Mouse (Mus musculus): ENCODE data around the gene Dhrs4. TPM values are rescaled to one million over a fixed set of nuclear protein-coding genes. Genes with fewer than 3 reads are reported as not detected.

Dhrs4 gene
- polyA plus RNA-seq, 1 experiment from 2014 or later = 92.1 TPM

DNA sequence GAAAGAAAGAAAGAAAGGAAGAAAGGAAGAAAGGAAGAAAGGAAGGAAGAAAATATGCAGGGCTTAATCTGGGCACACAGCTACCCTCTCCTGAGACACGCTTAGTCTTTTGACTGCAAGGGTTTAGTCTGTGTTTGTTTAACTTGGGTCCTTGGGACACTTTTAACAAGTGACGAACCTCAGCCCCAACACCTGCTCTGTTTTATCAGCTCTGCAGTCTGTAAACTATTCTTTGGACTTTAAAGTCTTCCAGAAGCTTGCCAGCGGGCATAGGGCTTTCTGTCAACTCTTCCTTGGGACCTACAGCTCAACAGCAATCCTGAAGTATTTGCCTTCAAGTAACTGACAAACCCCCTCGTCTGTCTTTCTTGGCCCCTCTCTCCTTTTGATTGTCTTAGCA, 16.8 kb upstream of the Dhrs4 start:
- Histone ChIP-seq H3K27ac (no peak overlapping the region), H3K4me2 (replicated peaks) (no peak overlapping the region), H3K4me1 (0 out of 2 replicates have a peak, but pooled peaks cover 2% of the 10 kb centered on the region), H3K4me3 (no peak overlapping the region), H3K27me3 (no peaks in the 10 kb centered on the region), H3K36me3 (no peaks in the 10 kb centered on the region), H3K9ac (no peak overlapping the region), H3K9me3 (no peaks in the 10 kb centered on the region)
- WGBS = 55% methylated on average over 4 of the region's 4 CpGs
- no peak for ATAC-seq (ENCODE audit: insufficient number of reproducible peaks, insufficient read depth, low FRiP score, low TSS enrichment)

GRCm38 (mm10) chr14:55466481-55466880, 12.1 kb upstream of the Dhrs4 start:
- no peaks in the 10 kb centered on the region for H3K36me3 ChIP-seq
- no peak overlapping the region for H3K4me3 ChIP-seq
- H3K9ac ChIP-seq = no peak overlapping the region
- no peaks in the 10 kb centered on the region for H3K9me3 ChIP-seq
- peaks cover 15% of the 10 kb centered on the region for H3K4me1 ChIP-seq
- WGBS = 71% methylated on average over 4 of the region's 4 CpGs
- no peak overlapping the region for H3K4me2 ChIP-seq (replicated peaks)
- H3K27me3 ChIP-seq = no peaks in the 10 kb centered on the region
- ATAC-seq (ENCODE audit: insufficient number of reproducible peaks, insufficient read depth, low FRiP score, low TSS enrichment) = no peak
- no peak overlapping the region for H3K27ac ChIP-seq

GRCm38 (mm10) chr14:55467108-55467507, 11.4 kb upstream of the Dhrs4 start:
- H3K36me3 ChIP-seq = no peaks in the 10 kb centered on the region
- no peak overlapping the region for H3K9ac ChIP-seq
- WGBS = 78% methylated on average over 7 of the region's 7 CpGs
- no peak overlapping the region for H3K27ac ChIP-seq
- H3K4me3 ChIP-seq = no peak overlapping the region
- H3K4me1 ChIP-seq = peaks cover 18% of the 10 kb centered on the region
- no peak for ATAC-seq (ENCODE audit: insufficient number of reproducible peaks, insufficient read depth, low FRiP score, low TSS enrichment)
- H3K9me3 ChIP-seq = no peaks in the 10 kb centered on the region
- no peaks in the 10 kb centered on the region for H3K27me3 ChIP-seq
- H3K4me2 ChIP-seq (replicated peaks) = no peak overlapping the region

DNA sequence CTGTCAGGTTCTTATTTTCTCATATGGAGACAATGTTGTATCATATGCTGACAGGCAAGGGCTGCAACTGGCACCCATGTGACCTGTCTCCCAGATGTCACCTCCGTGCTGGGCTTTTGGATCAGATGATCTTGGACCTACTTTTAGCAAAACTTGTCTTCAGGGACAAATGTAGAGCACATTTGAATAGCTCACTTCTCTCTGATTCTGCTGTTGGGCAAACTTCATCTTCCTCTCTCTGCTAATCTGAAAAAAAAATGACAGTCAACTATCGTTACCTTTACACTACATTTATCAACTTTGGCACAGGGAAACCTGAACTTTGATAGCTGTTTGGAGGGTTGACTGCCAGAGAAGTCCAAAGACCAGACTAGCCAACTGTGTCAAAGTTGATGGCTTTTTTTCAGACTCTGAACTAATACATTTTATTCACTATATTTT, 10.2 kb upstream of the Dhrs4 start:
- WGBS = 89% methylated on average over 2 of the region's 2 CpGs
- ATAC-seq (ENCODE audit: insufficient number of reproducible peaks, insufficient read depth, low FRiP score, low TSS enrichment) = no peak
- Histone ChIP-seq H3K36me3 (no peaks in the 10 kb centered on the region), H3K4me2 (replicated peaks) (no peak overlapping the region), H3K4me3 (no peak overlapping the region), H3K27ac (no peak overlapping the region), H3K4me1 (peaks cover 16% of the 10 kb centered on the region), H3K9ac (no peak overlapping the region), H3K27me3 (no peaks in the 10 kb centered on the region), H3K9me3 (no peaks in the 10 kb centered on the region)

GRCm38 (mm10) chr14:55469041-55469440, 9.5 kb upstream of the Dhrs4 start:
- Histone ChIP-seq H3K9me3 (no peaks in the 10 kb centered on the region), H3K27me3 (no peaks in the 10 kb centered on the region), H3K9ac (no peak overlapping the region), H3K27ac (no peak overlapping the region), H3K4me1 (peaks cover 16% of the 10 kb centered on the region), H3K4me3 (no peak overlapping the region), H3K4me2 (replicated peaks) (no peak overlapping the region), H3K36me3 (no peaks in the 10 kb centered on the region)
- 88% methylated on average over 2 of the region's 2 CpGs for WGBS
- no peak for ATAC-seq (ENCODE audit: insufficient number of reproducible peaks, insufficient read depth, low FRiP score, low TSS enrichment)

DNA sequence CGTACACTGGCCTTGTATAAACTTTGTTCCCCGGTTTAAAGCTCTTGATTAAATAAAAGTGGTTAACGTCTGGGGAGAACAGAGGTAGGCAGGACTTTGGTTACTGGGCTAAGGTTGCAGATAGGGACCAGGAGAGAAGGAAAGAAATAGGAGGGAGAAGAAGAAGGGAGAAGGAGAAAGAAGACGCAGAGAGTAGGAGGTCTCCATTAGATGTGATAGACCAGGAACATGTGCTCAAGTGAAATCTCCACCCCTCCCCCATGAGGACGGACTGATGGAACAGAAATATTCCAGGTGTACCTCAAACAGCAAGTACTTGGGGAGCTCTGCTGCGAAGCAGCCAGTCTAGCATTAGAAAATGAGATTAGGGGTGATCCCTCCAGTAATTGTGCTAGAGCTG, 8.7 kb upstream of the Dhrs4 start:
- Histone ChIP-seq H3K27me3 (no peaks in the 10 kb centered on the region), H3K4me1 (peaks cover 16% of the 10 kb centered on the region), H3K4me3 (no peak overlapping the region), H3K4me2 (replicated peaks) (no peak overlapping the region), H3K9ac (no peak overlapping the region), H3K36me3 (no peaks in the 10 kb centered on the region), H3K27ac (no peak overlapping the region), H3K9me3 (no peaks in the 10 kb centered on the region)
- no peak for ATAC-seq (ENCODE audit: insufficient number of reproducible peaks, insufficient read depth, low FRiP score, low TSS enrichment)
- 72% methylated on average over 6 of the region's 6 CpGs for WGBS

GRCm38 (mm10) chr14:55470806-55471205, 7.8 kb upstream of the Dhrs4 start:
- WGBS = 4% methylated on average over 10 of the region's 10 CpGs

GRCm38 (mm10) chr14:55475654-55476053, 2.9 kb upstream of the Dhrs4 start:
- Histone ChIP-seq H3K4me3 (no peak overlapping the region), H3K4me2 (replicated peaks) (no peak overlapping the region), H3K27ac (no peak overlapping the region), H3K27me3 (no peaks in the 10 kb centered on the region), H3K9ac (no peak overlapping the region), H3K9me3 (no peaks in the 10 kb centered on the region), H3K4me1 (peaks cover 16% of the 10 kb centered on the region), H3K36me3 (no peaks in the 10 kb centered on the region)
- WGBS = 61% methylated on average over 2 of the region's 2 CpGs
- ATAC-seq (ENCODE audit: insufficient number of reproducible peaks, insufficient read depth, low FRiP score, low TSS enrichment) = no peak

More at GRCm38 (mm10) chr14:55470806-55471205, 7.8 kb upstream of the Dhrs4 start:
- H3K9me3 ChIP-seq = no peaks in the 10 kb centered on the region
- no peaks in the 10 kb centered on the region for H3K36me3 ChIP-seq
- 0 out of 2 replicates have a peak overlapping the region, but pooled peaks have one; percentile 4 for H3K27ac ChIP-seq
- H3K27me3 ChIP-seq = no peaks in the 10 kb centered on the region
- H3K4me3 ChIP-seq = no peak overlapping the region
- H3K4me2 ChIP-seq (replicated peaks) = peak overlapping the region; percentile 30
- H3K9ac ChIP-seq = no peak overlapping the region
- peaks cover 16% of the 10 kb centered on the region for H3K4me1 ChIP-seq
- no peak for ATAC-seq (ENCODE audit: insufficient number of reproducible peaks, insufficient read depth, low FRiP score, low TSS enrichment)

- Histone ChIP-seq H3K9ac (no peak overlapping the region), H3K4me1 (peaks cover 6% of the 10 kb centered on the region; the same call in 1 of the 2 replicates), H3K27ac (no peak overlapping the region), H3K27me3 (no peaks in the 10 kb centered on the region), H3K9me3 (no peaks in the 10 kb centered on the region), H3K4me2 (replicated peaks) (no peak overlapping the region), H3K4me3 (no peak overlapping the region), H3K36me3 (no peaks in the 10 kb centered on the region)
- WGBS = 100% methylated on average over 1 of the region's 1 CpGs
- no peak for ATAC-seq (ENCODE audit: insufficient number of reproducible peaks, insufficient read depth, low FRiP score, low TSS enrichment)
Observed at GRCm38 (mm10) chr14:55477421-55477820, 1.1 kb upstream of the Dhrs4 start.

- no peak for ATAC-seq (ENCODE audit: insufficient number of reproducible peaks, insufficient read depth, low FRiP score, low TSS enrichment)
- Histone ChIP-seq H3K4me2 (replicated peaks) (peak overlapping the region; percentile 54), H3K36me3 (no peaks in the 10 kb centered on the region), H3K27me3 (no peaks in the 10 kb centered on the region), H3K27ac (0 out of 2 replicates have a peak overlapping the region, but pooled peaks have one; percentile 91), H3K4me1 (peaks cover 6% of the 10 kb centered on the region; the same call in 1 of the 2 replicates), H3K9me3 (no peaks in the 10 kb centered on the region), H3K9ac (no peak overlapping the region), H3K4me3 (peak overlapping the region; percentile 61; the same call in 1 of the 2 replicates)
- WGBS = 89% methylated on average over 5 of the region's 5 CpGs
Observed at GRCm38 (mm10) chr14:55477829-55478228, 729 bp upstream of the Dhrs4 start.

DNA sequence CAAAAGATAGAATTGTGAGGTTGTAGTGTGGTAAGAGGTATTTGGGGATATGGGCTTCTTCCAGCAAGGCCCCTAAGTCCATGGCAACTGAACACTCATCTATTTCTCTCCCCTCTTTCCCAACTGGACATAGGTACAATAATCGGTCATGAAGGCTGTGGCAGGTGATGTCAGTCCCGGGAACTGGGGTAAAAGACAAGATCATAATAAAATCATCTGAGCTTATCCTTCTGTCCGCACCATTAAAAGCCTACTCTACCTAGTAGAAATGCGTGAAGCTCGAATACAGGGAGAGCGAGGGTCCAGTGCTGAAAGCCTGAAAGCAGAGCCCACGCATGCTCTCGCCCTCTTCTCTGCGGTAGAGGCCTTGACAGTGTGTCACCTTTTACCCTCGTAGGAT, 1.1 kb downstream of the Dhrs4 start:
- no peak overlapping the region for H3K9ac ChIP-seq
- no peak overlapping the region for H3K4me3 ChIP-seq
- no peaks in the 10 kb centered on the region for H3K36me3 ChIP-seq
- no peaks in the 10 kb centered on the region for H3K27me3 ChIP-seq
- H3K27ac ChIP-seq = no peak overlapping the region
- peak overlapping the region; percentile 54 for H3K4me2 ChIP-seq (replicated peaks)
- no peaks in the 10 kb centered on the region for H3K9me3 ChIP-seq
- no peak for ATAC-seq (ENCODE audit: insufficient number of reproducible peaks, insufficient read depth, low FRiP score, low TSS enrichment)
- 92% methylated on average over 10 of the region's 10 CpGs for WGBS
- peaks cover 6% of the 10 kb centered on the region; the same call in 1 of the 2 replicates for H3K4me1 ChIP-seq

DNA sequence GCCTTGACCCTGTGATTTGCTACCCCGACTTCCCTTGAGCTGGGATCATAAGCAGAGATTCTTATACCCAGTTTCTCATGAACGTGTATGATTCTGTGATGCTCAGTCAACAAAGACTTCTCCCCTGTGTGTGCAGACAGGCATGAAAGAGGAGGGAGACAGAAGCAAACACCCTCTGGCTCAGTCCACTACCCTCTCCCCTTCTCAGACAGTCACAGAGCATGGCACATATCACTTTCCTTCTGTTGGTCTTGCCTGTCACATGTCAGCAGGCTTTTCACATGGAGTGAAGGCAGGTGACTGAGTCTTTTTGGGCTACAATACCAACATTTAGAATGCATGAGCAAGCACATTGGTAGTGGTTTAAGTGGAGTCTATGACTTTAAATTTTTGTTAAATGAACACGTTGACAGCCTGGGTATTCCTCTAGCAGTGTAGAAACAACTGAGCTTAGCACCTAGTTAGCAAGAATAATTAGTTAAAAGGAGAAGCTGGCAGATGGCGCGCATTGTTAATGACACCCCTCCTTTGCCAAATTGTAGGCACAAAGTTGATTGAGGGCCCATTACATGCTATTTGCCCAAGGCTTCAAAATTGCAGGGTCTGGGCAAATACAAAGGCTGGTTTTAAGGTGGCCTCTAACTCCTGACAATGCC, 6.0 kb downstream of the Dhrs4 start:
- WGBS = 82% methylated on average over 5 of the region's 5 CpGs

More for the DNA sequence above, 6.0 kb downstream of the Dhrs4 start:
- H3K9ac ChIP-seq = no peak overlapping the region
- H3K4me1 ChIP-seq = peaks cover 4% of the 10 kb centered on the region; the same call in 1 of the 2 replicates
- H3K27me3 ChIP-seq = no peaks in the 10 kb centered on the region
- no peak overlapping the region for H3K4me2 ChIP-seq (replicated peaks)
- ATAC-seq (ENCODE audit: insufficient number of reproducible peaks, insufficient read depth, low FRiP score, low TSS enrichment) = no peak
- no peaks in the 10 kb centered on the region for H3K9me3 ChIP-seq
- H3K4me3 ChIP-seq = no peak overlapping the region
- H3K36me3 ChIP-seq = peaks cover 22% of the 10 kb centered on the region; the same call in 1 of the 2 replicates
- H3K27ac ChIP-seq = no peak overlapping the region
